Comparison of ENCODE assay signal across 39 mouse cellular contexts in genomic region chr19:44588036-44588435, GRCm38 (mm10). TPM values are rescaled to one million over a fixed set of nuclear protein-coding genes. Genes with fewer than 3 reads are reported as not detected.
"Had no signal": no experiment of that assay in that cellular context is flagged by ENCODE, and none has a peak within 500 bp of the region (broad histone marks: within the 10 kb centered on the region; RNA-seq: fewer than 3 reads in every experiment).

No protein-coding gene starts in this region.

- DNase-seq: left cerebral cortex, postnatal 4 days; liver; liver, embryonic 13.5 days; liver, postnatal 0 days; lung, adult 18-20 months; lung, adult 2 months; lung, embryonic 14.5 days; lung, postnatal 10 days; lung, postnatal 14 days; lung, postnatal 36 days; lung, postnatal 4 days; midbrain, embryonic 14.5 days had no signal

- H3K27ac ChIP-seq: limb, embryonic 10.5 days; limb, embryonic 12.5 days; limb, embryonic 13.5 days; limb, embryonic 15.5 days; liver, embryonic 12.5 days; liver, embryonic 13.5 days; liver, embryonic 14.5 days; liver, embryonic 15.5 days; lung, embryonic 15.5 days; macrophage; midbrain, embryonic 10.5 days; midbrain, embryonic 12.5 days; midbrain, embryonic 13.5 days; midbrain, embryonic 15.5 days; neural tube, embryonic 12.5 days had no signal

- H3K9ac ChIP-seq: limb, embryonic 12.5 days; limb, embryonic 13.5 days; limb, embryonic 15.5 days; liver, embryonic 12.5 days; liver, embryonic 13.5 days; liver, embryonic 14.5 days; liver, embryonic 15.5 days; liver, postnatal 0 days; lung, embryonic 14.5 days; lung, embryonic 15.5 days; midbrain, embryonic 12.5 days; midbrain, embryonic 13.5 days; midbrain, embryonic 15.5 days; neural tube, embryonic 12.5 days had no signal

- H3K4me1 ChIP-seq: limb, embryonic 12.5 days; limb, embryonic 13.5 days; limb, embryonic 15.5 days; liver, embryonic 12.5 days; liver, embryonic 13.5 days; liver, embryonic 15.5 days; lung, embryonic 15.5 days; midbrain, embryonic 12.5 days; midbrain, embryonic 13.5 days; midbrain, embryonic 15.5 days had no signal

- H3K36me3 ChIP-seq: limb, embryonic 10.5 days; limb, embryonic 12.5 days; limb, embryonic 13.5 days; limb, embryonic 15.5 days; liver, embryonic 12.5 days; liver, embryonic 13.5 days; liver, embryonic 15.5 days; lung, embryonic 15.5 days; midbrain, embryonic 10.5 days; midbrain, embryonic 12.5 days; midbrain, embryonic 13.5 days; midbrain, embryonic 15.5 days; neural tube, embryonic 12.5 days had no signal

- ATAC-seq: liver, embryonic 12.5 days; liver, postnatal 0 days; lung, postnatal 0 days; midbrain, embryonic 13.5 days; midbrain, embryonic 15.5 days; midbrain, embryonic 16.5 days had no signal

- H3K4me3 ChIP-seq: limb, embryonic 10.5 days; limb, embryonic 12.5 days; limb, embryonic 13.5 days; limb, embryonic 15.5 days; liver, embryonic 12.5 days; liver, embryonic 13.5 days; liver, embryonic 15.5 days; lung, embryonic 15.5 days; megakaryocyte, embryonic 14.5 days; midbrain, embryonic 10.5 days; midbrain, embryonic 12.5 days; midbrain, embryonic 13.5 days; midbrain, embryonic 15.5 days; myocyte; neural tube, embryonic 12.5 days had no signal

- H3K4me2 ChIP-seq: limb, embryonic 12.5 days; limb, embryonic 13.5 days; limb, embryonic 15.5 days; liver, embryonic 11.5 days; liver, embryonic 12.5 days; liver, embryonic 13.5 days; liver, embryonic 15.5 days; lung, embryonic 14.5 days; lung, embryonic 15.5 days; midbrain, embryonic 11.5 days; midbrain, embryonic 12.5 days; midbrain, embryonic 13.5 days; midbrain, embryonic 15.5 days; neural tube, embryonic 12.5 days had no signal

- H3K9me3 ChIP-seq: limb, embryonic 10.5 days; limb, embryonic 12.5 days; limb, embryonic 13.5 days; limb, embryonic 15.5 days; liver, embryonic 12.5 days; liver, embryonic 13.5 days; liver, embryonic 15.5 days; lung, embryonic 15.5 days; midbrain, embryonic 10.5 days; midbrain, embryonic 12.5 days; midbrain, embryonic 13.5 days; midbrain, embryonic 15.5 days; neural tube, embryonic 12.5 days had no signal

RNA-seq across cellular contexts. Expression of gene Gm20538, which starts 35.4 kb away (rescaled TPM):
- polyA plus RNA-seq: limb, embryonic 10.5 days; limb, embryonic 11.5 days; limb, embryonic 12.5 days; limb, embryonic 13.5 days; limb, embryonic 14.5 days; limb, embryonic 15.5 days; liver, adult 2 months; liver, embryonic 11.5 days; liver, embryonic 12.5 days; liver, embryonic 13.5 days; liver, embryonic 14.5 days; liver, embryonic 15.5 days; liver, embryonic 16.5 days; liver, postnatal 0 days; lung, adult 2 months; lung, embryonic 14.5 days; lung, embryonic 15.5 days; lung, embryonic 16.5 days; macrophage; midbrain, embryonic 10.5 days; midbrain, embryonic 11.5 days; midbrain, embryonic 12.5 days; midbrain, embryonic 13.5 days; midbrain, embryonic 14.5 days; midbrain, embryonic 15.5 days; midbrain, embryonic 16.5 days; midbrain, postnatal 0 days; myocyte; neural tube, embryonic 11.5 days; neural tube, embryonic 12.5 days had no signal
